Mouse (Mus musculus): ENCODE data around the gene Lrrc27.

The Lrrc27 gene

GRCm38 (mm10) chr7:139239432-139239831, 26.6 kb downstream of the Lrrc27 start:
- WGBS: 76% methylated on average over 3 of the region's 3 CpGs

DNA sequence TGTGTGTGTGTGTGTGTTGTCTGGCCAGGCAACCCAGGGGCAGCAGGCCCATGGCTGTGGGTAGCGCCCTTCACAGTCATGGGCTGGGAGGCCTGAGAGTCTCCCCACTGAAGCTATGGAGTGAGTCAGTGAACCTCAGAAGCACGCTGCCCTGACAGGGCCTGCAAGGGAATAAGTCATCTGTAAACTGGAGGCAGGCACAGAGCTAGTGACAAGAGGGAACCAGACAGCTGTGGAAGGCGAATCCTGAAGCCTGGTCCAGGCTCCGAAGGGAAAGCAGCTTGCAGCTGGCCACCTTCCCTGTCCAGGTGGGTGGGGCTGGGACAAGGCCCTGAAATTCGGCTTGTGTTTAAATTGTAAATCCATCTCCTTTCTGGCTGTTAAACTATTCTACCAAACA, 33.3 kb downstream of the Lrrc27 start:
- 63% methylated on average over 5 of the region's 5 CpGs for WGBS

- WGBS: 12% methylated on average over 38 of the region's 38 CpGs
Measured at GRCm38 (mm10) chr7:139246931-139247880, 34.4 kb downstream of the Lrrc27 start.

- WGBS: under 1% methylated on average over 71 of the region's 72 CpGs
Measured at GRCm38 (mm10) chr7:139247881-139248614, 35.3 kb downstream of the Lrrc27 start, which contains the start of gene Pwwp2b. Pwwp2b (plus strand) TSS chr7:139248482.

DNA sequence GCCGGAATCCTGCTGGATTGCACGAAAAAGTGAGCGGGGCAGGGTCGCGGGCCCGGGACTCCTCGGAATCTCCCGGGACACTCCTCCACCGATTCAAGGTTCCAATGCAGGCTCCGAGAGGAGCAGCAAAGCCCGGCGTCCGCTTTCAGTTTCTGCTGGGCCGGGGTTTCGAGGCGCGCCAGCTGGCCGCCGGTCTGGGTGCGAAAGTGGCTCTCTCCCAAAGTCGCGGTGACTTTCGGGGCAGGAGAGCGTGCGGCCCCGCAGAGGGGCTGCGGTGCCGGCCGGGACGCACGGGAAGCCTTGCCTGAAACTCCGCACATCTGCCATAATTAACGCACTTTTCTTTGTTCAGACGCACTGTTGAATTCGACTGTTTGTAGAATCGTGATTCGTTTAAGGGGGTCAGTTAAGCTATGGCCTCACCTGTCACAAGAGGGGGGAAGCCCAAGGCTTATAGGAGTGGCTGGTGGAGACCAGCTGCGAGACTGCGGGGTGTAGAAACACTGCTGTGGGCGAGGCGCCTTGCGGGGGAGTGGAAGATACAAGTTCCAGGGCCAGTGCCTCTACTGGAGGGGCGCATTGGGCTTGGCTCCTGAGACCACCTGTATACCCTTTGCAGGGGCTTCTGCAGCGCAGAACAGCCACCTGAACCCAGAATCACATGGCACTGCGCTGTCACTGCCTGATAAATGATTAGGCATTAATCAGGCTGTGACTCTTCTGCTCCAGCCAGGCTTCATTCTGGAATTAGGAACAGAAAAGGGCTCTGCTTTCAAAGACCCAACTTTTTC, 36.0 kb downstream of the Lrrc27 start:
- 5% methylated on average over 45 of the region's 45 CpGs for WGBS

GRCm38 (mm10) chr7:139249406-139250210, 36.8 kb downstream of the Lrrc27 start:
- WGBS: 47% methylated on average over 7 of the region's 7 CpGs

- 54% methylated on average over 5 of the region's 5 CpGs for WGBS
Measured at GRCm38 (mm10) chr7:139251881-139252301, 39.1 kb downstream of the Lrrc27 start.

GRCm38 (mm10) chr7:139252566-139252965, 39.8 kb downstream of the Lrrc27 start:
- 89% methylated on average over 7 of the region's 7 CpGs for WGBS

GRCm38 (mm10) chr7:139252986-139253385, 40.2 kb downstream of the Lrrc27 start:
- WGBS: 86% methylated on average over 9 of the region's 9 CpGs

DNA sequence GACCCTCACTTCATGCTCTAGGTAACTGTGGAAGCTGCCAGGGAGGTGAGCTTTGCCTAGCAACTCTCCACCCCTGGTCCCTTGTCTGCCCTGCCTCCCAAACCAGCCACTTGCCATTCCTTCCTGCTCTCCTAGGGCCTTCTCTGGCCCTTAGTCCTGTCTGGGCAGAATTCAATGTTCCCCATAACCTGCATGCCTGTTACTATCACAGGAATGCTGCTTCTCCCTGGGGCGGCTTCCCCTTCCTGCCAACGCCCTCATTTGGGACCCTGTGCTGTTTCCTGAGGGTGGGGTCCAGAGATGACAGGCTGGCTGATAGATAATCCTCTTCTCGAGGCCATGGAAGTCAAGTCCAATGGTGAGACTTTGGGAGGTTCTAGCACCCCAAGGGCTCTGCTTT, 40.7 kb downstream of the Lrrc27 start:
- 82% methylated on average over 3 of the region's 3 CpGs for WGBS

DNA sequence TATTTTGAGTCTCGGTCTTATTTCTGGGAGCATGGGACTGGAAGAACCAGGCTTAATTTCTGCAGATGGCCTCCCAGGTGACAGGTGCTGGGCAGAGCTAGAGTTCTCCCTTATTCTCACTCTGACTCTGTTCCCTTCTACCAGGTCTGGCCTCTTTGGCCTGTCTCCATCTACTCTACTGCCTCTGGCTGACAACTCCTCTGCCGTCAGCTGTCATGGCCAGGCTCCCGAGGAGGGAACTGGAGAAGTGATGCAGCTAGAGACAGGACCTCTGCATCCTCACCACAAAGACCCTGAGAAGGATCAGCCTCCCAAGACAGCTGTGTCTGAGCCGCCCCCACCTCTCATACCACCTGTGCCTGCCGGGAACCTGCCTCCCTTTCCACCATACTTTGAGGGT, 41.8 kb downstream of the Lrrc27 start:
- WGBS: 75% methylated on average over 5 of the region's 5 CpGs

GRCm38 (mm10) chr7:139257752-139258542, 45.2 kb downstream of the Lrrc27 start:
- 89% methylated on average over 10 of the region's 10 CpGs for WGBS

GRCm38 (mm10) chr7:139264337-139264736, 51.5 kb downstream of the Lrrc27 start:
- WGBS: 67% methylated on average over 4 of the region's 4 CpGs

DNA sequence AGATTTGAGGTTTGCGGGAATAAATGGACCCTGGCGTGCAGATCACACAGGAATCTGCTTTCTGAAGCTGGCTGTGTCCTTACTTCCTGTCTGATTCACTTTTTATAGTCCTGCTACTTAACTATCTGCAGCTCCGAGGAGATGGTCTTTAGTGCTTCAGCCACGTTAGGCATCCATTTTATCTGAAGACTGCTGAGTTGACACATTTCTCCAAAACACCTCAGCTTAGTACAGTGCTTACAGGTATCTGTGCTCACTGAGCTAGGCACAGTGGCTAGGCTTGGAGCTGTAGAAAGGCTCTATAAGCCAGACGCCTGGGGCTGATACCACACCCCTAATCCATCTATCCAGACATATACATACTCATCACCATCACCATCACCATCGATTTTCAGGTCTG, 52.8 kb downstream of the Lrrc27 start:
- 84% methylated on average over 6 of the region's 6 CpGs for WGBS

DNA sequence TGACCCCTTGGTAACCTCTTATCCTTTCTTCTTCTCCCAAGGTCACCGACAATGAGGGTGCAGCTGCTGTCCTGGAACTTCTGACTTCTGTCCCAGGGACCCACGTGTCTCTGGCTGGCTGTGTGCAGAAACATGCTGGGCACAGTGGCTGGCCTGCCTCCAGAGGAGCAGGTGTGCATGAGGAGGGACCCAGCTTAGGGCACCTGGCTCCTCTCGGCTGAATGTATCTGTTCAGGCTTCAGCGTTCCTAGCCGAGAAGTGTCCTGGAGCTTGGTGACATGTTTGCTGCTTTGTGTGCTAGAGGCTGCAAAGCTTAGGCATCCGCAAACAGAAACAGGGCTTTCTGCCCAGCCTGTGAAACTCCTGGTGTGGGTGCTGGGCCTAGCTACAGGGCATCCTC, 53.6 kb downstream of the Lrrc27 start:
- 56% methylated on average over 6 of the region's 6 CpGs for WGBS

- 76% methylated on average over 8 of the region's 8 CpGs for WGBS
Measured at GRCm38 (mm10) chr7:139266886-139267870, 54.4 kb downstream of the Lrrc27 start.

DNA sequence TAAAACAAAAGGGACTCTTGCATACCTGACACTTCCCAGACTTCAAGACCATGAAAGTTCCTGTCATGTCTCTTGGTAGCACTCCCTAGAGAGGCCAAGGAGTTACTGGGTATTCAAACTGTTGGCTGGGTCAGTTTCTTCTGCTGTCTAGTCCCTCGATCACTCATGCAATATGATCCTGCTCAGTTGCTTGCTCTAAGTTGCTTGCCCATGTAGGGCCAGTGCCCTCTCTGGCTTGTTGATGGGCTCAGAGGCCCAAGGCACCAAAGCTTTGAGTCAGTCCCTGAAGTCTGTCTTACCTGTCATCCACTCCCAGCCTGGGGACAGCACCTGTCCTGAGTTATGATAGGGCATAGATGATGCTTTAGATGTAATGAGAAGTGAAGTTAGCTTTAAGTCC, 58.0 kb downstream of the Lrrc27 start:
- WGBS: 94% methylated on average over 1 of the region's 1 CpGs

DNA sequence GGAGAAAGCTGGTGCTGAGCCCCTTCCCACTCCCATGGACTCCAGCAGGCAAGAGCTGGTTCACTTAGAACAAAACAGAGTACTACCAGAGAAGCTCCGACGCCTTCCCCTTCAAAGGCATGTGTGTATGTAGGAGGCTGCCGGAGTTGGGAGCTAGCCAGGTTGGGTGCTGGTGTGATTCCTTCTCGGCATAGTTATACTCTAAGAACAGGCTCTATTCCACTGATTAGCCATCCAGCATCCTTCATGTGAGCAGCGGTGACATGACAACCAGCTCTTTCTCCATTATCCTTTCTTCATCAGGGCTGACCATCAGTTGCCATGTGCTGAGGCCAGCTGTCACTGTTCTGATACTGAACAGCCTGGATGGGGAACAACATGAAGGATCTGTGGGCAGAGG, 59.1 kb downstream of the Lrrc27 start:
- WGBS: 24% methylated on average over 5 of the region's 5 CpGs
